Mouse (Mus musculus) liver, postnatal 0 days (tissue): ENCODE measurements around the gene Dtnb. TPM values are rescaled to one million over a fixed set of nuclear protein-coding genes. Genes with fewer than 3 reads are reported as not detected.

Source experiments
- ATAC-seq: fragments of 200-750 bp; cut with Nextera tagmentation; 2 replicates; pipeline ENCODE4 v1.8.0; 2017; ENCODE audit warnings: mild to moderate bottlenecking, moderate library complexity
- DNase-seq: peaks from one replicate; pipeline ENCODE4 v3.0.0-alpha.2; 2016
- H3K27ac ChIP-seq: fragments of 300-500 bp; sonication (generic); 2 replicates; pipeline ENCODE4 v1.5.1; 2014; ENCODE audit warnings: antibody characterized with exemption, moderate library complexity, mild to moderate bottlenecking, low read depth
- H3K27me3 ChIP-seq: fragments of 300-500 bp; sonication (generic); 2 replicates; pipeline ENCODE4 v1.6.1; 2014; ENCODE audit warnings: low read length, control low read depth, mixed read lengths; ENCODE audit not compliant: insufficient read depth
- H3K36me3 ChIP-seq: fragments of 300-500 bp; sonication (generic); replicated peaks from 2 replicates; pipeline ENCODE4 v1.6.1; 2014; ENCODE audit warnings: mild to moderate bottlenecking, control low read depth, low read length, moderate library complexity, mixed read lengths; ENCODE audit not compliant: insufficient read depth
- H3K4me1 ChIP-seq: fragments of 300-500 bp; sonication (generic); 2 replicates; pipeline ENCODE4 v1.6.1; 2014; ENCODE audit warnings: antibody characterized with exemption, mild to moderate bottlenecking, control low read depth; ENCODE audit not compliant: insufficient read depth
- H3K4me2 ChIP-seq: fragments of 300-500 bp; sonication (generic); 2 replicates; pipeline ENCODE4 v1.6.1; 2014; ENCODE audit warnings: low read depth, mild to moderate bottlenecking, low read length, moderate library complexity, mixed read lengths
- H3K4me3 ChIP-seq: fragments of 300-500 bp; sonication (generic); 2 replicates; pipeline ENCODE4 v1.5.1; 2014; ENCODE audit warnings: low read depth, low read length
- H3K9ac ChIP-seq: fragments of 300-500 bp; sonication (generic); replicated peaks from 2 replicates; pipeline ENCODE4 v1.6.1; 2014; ENCODE audit warnings: mild to moderate bottlenecking, moderate library complexity
- H3K9me3 ChIP-seq: fragments of 300-500 bp; sonication (generic); 2 replicates; pipeline ENCODE4 v1.6.1; 2016; ENCODE audit warnings: mild to moderate bottlenecking, control low read depth, low read length, mixed read lengths
- CTCF ChIP-seq: sonication (generic); IDR thresholded peaks from 2 replicates; pipeline ENCODE4 v1.5.1; 2016; ENCODE audit warnings: antibody characterized with exemption, low read depth
- EP300 ChIP-seq: IDR thresholded peaks from 2 replicates; pipeline ENCODE4 v1.6.1; 2016; ENCODE audit warnings: antibody characterized with exemption, low read depth, mild to moderate bottlenecking
- WGBS: fragments of 180-500 bp; shearing (Covaris S2); extraction: QIAGEN DNeasy Blood & Tissue Kit; methylation state at CpG from one replicate; pipeline ENCODE4 v1.1.7; 2014; ENCODE audit not compliant: insufficient replicate concordance; 5-methylcytosine and 5-hydroxymethylcytosine counted together
- polyA plus RNA-seq: library from polyadenylated mRNA; unstranded; fragments of >200 nt; fragmentation: Nextera tagmentation; extraction: Ambion mirVana; gene quantifications from 2 replicates; pipeline ENCODE4 v1.2.1, GENCODE M21; 2015

Dtnb gene
- polyA plus RNA-seq, 1 experiment from 2014 or later = 15.7 TPM

DNA sequence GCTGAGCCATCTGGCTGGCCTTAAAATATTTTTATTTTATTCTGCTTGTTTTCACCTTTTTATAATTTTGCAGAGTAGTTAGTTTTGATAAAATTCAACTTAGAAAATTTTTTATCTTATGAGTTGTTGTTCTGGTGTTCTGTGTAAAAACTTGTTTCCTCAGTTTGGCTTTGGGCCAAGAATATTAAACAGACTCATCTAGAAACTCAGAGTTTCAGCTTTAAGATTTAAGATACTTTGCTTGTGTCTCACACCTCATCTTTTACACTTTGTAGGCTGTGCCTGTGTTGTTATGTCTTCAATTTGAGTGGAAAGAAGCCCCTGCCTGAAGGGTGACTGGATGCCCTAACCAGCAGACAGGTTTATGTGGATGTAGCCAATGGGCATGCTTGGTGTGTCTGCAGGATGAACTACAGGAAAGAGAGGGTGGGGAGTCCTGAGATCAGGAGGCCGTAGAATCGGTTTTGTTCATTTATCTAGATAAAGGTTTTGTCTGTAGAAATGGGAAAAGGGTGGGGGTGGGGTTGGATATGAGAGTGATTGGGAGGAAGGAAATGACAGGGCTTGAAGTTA is 7.9 kb downstream of the Dtnb start:
- Histone ChIP-seq H3K27me3 (no peaks in the 10 kb centered on the region), H3K4me3 (no peak overlapping the region), H3K4me2 (no peak overlapping the region), H3K9me3 (no peaks in the 10 kb centered on the region), H3K9ac (no peak overlapping the region), H3K27ac (no peak overlapping the region), H3K36me3 (no peaks in the 10 kb centered on the region), H3K4me1 (peaks cover 17% of the 10 kb centered on the region; the same call in 1 of the 2 replicates)
- ATAC-seq = no peak
- TF ChIP-seq CTCF (no peak), EP300 (no peak)
- 41% methylated on average over 2 of the region's 2 CpGs for WGBS
- no peak for DNase-seq

DNA sequence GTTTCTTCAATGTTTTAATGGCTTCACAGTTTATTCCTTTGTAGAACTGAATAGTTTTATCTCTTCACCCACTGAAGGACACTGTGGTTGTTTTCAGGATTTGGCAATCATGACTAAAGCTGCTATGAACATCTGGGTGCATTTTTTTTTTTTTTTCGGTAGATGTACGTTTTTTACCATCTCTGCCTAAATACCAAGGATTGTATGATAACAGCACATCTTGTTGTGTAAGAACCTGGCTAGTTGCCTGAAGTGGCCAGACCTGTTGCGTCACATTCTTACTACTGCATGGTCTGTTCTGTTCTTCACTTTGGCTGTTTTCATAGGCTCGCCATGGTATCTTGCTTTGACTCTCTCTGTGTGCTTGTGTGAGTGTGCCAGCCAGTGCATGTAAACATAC is 10.4 kb downstream of the Dtnb start:
- ATAC-seq (no peak), DNase-seq (no peak)
- TF ChIP-seq CTCF = no peak
- TF ChIP-seq EP300 = 0 out of 2 replicates have a peak, but pooled peaks have one; percentile 20

DNA sequence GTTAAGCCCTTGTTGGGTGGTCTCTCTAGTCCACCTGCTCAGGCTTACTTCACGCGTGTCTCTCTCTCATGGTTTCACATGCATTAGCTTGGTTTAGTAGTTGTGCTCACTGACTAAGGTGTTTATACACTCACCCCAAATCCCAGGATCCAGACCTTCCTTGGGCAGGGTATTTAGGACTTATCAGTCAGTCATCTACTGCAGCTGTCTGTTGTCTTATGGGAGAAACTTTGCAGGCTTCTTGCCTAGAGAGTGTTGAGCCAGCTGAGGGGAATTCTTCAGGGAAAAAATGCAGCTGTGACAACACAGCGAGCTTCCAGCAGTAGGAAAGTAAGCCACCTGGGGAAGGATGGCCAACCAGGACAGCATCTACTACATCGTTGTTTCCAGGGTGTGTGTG is 13.3 kb downstream of the Dtnb start:
- no peak for ATAC-seq

More for the DNA sequence above, 10.4 kb downstream of the Dtnb start:
- Histone ChIP-seq H3K4me1 (peaks cover 9% of the 10 kb centered on the region), H3K27me3 (no peaks in the 10 kb centered on the region), H3K9ac (no peak overlapping the region), H3K9me3 (no peaks in the 10 kb centered on the region), H3K27ac (no peak overlapping the region), H3K4me2 (no peak overlapping the region), H3K4me3 (no peak overlapping the region), H3K36me3 (no peaks in the 10 kb centered on the region)
- WGBS = 47% methylated on average over 4 of the region's 4 CpGs

DNA sequence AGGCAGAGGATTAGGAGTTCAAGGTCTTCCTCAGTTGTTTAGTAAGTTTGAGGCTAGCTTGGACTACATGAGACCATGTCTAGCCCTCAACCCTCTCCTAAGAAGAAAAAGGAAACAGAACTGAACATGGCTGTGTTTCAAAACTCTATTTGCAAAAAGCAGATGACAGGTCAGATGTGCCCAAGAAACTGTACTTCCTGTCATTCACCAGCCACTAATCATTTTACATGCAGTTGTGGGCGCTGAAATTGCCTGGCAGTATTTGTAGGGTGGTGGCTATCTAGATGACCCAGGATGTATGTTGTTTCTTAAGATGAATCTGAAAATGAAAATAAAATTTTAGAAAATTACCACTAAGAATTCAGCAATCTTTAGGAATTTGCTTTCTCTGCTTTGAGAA is 14.8 kb downstream of the Dtnb start:
- Histone ChIP-seq H3K4me1 (peaks cover 3% of the 10 kb centered on the region; the same call in 1 of the 2 replicates), H3K9me3 (no peaks in the 10 kb centered on the region), H3K27me3 (no peaks in the 10 kb centered on the region), H3K27ac (no peak overlapping the region), H3K4me2 (no peak overlapping the region), H3K9ac (no peak overlapping the region), H3K36me3 (0 out of 2 replicates have a peak, but pooled peaks cover 1% of the 10 kb centered on the region), H3K4me3 (no peak overlapping the region)
- TF ChIP-seq CTCF (no peak), EP300 (no peak)
- WGBS = 37% methylated on average over 1 of the region's 1 CpGs
- ATAC-seq (no peak), DNase-seq (no peak)

More for the DNA sequence above, 13.3 kb downstream of the Dtnb start:
- Histone ChIP-seq H3K4me1 (peaks cover 4% of the 10 kb centered on the region; the same call in 1 of the 2 replicates), H3K36me3 (no peaks in the 10 kb centered on the region), H3K4me3 (no peak overlapping the region), H3K4me2 (no peak overlapping the region), H3K27me3 (no peaks in the 10 kb centered on the region), H3K9me3 (no peaks in the 10 kb centered on the region), H3K27ac (no peak overlapping the region), H3K9ac (no peak overlapping the region)
- WGBS = 80% methylated on average over 4 of the region's 4 CpGs
- DNase-seq = no peak
- no peak for TF ChIP-seq CTCF
- no peak for TF ChIP-seq EP300

DNA sequence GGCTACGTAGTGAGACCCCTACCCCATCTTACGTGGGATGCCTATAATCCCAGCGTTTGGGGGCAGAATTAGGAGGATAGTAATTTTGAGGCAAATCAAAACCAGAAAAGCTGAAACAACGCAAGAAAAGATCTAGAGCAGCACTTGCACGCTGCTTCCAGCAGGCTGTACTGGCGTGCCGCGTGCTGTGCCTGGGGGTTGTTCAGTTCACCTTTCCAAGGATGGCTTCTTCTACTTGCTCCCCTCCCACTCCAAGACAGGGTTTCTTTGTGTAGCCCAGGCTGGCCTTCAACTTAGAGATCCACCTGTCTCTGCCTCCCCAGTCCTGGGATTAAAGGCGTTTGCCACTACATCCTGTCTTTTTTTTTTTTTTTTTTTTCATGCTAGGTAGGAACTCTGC is 17.9 kb downstream of the Dtnb start:
- no peak for DNase-seq
- Histone ChIP-seq H3K9me3 (no peaks in the 10 kb centered on the region), H3K9ac (no peak overlapping the region), H3K36me3 (0 out of 2 replicates have a peak, but pooled peaks cover 6% of the 10 kb centered on the region), H3K4me2 (no peak overlapping the region), H3K4me3 (no peak overlapping the region), H3K4me1 (peaks cover 3% of the 10 kb centered on the region; the same call in 1 of the 2 replicates), H3K27ac (no peak overlapping the region), H3K27me3 (no peaks in the 10 kb centered on the region)
- no peak for TF ChIP-seq EP300
- TF ChIP-seq CTCF = no peak
- 92% methylated on average over 9 of the region's 9 CpGs for WGBS
- no peak for ATAC-seq

DNA sequence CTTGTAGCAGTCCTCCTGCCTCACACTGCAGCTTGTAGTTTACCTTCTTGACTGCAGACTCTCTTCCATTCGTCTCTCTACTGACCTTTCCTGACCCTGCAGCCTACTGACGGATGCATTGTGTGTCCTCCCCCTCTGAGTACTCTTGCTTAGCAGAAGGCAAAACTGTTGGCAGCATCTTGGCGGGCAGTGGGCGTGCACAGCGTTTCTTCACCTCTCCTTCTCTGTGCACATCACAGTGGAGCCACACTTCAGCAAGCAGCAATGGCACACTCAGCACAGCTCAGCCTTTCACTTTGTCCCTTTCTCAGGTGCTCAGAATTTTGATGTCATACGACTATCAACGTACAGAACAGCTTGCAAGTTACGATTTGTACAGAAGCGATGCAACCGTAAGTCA is 19.4 kb downstream of the Dtnb start:
- TF ChIP-seq CTCF (no peak), EP300 (no peak)
- DNase-seq (no peak), ATAC-seq (no peak)
- 85% methylated on average over 10 of the region's 10 CpGs for WGBS
- Histone ChIP-seq H3K9me3 (no peaks in the 10 kb centered on the region), H3K36me3 (0 out of 2 replicates have a peak, but pooled peaks cover 7% of the 10 kb centered on the region), H3K9ac (no peak overlapping the region), H3K4me2 (no peak overlapping the region), H3K27ac (no peak overlapping the region), H3K4me1 (peaks cover 3% of the 10 kb centered on the region; the same call in 1 of the 2 replicates), H3K27me3 (no peaks in the 10 kb centered on the region), H3K4me3 (no peak overlapping the region)

DNA sequence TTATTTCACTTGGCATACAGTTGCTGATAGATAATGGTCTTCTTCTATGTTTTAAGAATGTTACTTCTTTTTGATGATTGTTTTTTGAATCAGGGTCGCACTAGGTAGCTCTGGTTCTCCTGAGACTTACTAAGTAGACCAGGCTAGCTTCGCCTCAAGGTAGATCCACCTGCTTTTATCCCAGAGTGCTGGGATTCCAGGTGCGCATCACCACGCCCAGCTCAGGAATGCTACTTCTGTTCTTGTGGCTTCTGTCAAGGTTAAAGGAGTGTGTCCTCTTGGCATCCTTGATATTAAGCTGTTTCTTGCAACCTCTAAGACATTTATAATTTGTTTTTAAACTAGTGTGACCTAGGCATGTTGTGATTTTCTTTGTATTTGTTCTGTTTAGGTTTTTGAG is 30.6 kb downstream of the Dtnb start:
- no peaks in the 10 kb centered on the region for H3K4me1 ChIP-seq
- 90% methylated on average over 4 of the region's 4 CpGs for WGBS
- no peak overlapping the region for H3K9ac ChIP-seq
- no peak for ATAC-seq
- DNase-seq = no peak
- no peak overlapping the region for H3K27ac ChIP-seq
- no peaks in the 10 kb centered on the region for H3K9me3 ChIP-seq
- peaks cover 8% of the 10 kb centered on the region; the same call in 1 of the 2 replicates for H3K36me3 ChIP-seq
- no peak overlapping the region for H3K4me2 ChIP-seq
- no peak overlapping the region for H3K4me3 ChIP-seq
- no peak for TF ChIP-seq EP300
- no peak for TF ChIP-seq CTCF
- H3K27me3 ChIP-seq = no peaks in the 10 kb centered on the region
